Mouse (Mus musculus): ENCODE measurements around the gene Efemp1. TPM values are rescaled to one million over a fixed set of nuclear protein-coding genes. Genes with fewer than 3 reads are reported as not detected.

Gene Efemp1
- polyA plus RNA-seq, 1 experiment = not detected

DNA sequence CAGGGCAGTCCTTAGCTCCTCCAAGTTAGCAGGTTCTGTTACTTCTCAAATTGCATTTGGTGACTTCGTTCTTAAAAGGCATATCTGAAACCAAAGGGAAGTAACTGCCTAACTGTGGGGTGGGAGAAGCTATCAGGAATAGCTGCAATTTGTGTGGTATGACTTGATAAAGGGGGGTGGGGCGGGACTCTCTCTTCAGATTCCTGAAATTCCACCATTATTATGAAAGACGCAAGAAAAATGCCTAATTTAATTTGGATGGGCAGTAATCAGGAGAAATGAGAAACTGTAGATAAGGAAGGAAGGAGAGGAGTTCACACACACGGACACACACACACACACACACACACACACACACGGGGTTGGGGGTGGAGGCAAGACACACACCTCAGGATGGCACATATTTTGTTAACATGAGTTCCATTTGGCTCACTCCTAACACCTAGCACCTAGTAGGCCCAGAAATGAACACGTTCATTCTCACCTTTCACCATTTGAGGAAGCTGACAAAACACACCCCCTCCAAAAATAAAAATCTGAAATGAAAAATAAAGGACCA, 564 bp upstream of the Efemp1 start:
- no peak overlapping the region for H3K4me3 ChIP-seq (replicated peaks)

DNA sequence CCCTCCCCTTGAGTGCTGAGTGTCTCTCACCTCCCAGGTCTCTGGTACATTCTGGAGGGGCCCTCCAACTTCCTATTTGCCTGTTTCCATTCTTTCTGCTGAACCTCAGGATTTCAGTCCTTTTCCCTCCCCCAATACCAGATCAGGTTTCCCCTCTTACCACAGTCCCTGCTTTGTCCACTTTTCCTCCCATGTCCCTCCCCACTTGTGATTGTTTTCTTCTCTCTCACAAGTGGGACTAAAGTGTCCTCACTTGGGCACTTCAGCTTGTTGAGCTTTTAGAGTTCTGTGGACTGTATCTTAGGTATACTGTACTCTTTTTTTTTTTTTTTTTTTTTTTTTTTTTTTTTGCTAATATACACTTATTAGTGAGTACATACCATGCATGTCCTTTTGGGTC, 6.1 kb downstream of the Efemp1 start:
- Histone ChIP-seq H3K4me1 (ENCODE audit: control insufficient read depth) (no peaks in the 10 kb centered on the region), H3K36me3 (ENCODE audit: control insufficient read depth) (no peaks in the 10 kb centered on the region), H3K4me3 (replicated peaks) (no peak overlapping the region), H3K9me3 (ENCODE audit: control insufficient read depth, low read length) (no peaks in the 10 kb centered on the region), H3K27me3 (ENCODE audit: control insufficient read depth) (peaks cover 2% of the 10 kb centered on the region; the same call in 1 of the 2 replicates)
- TF ChIP-seq TAL1 (IDR thresholded peaks at IDR 0.05; ENCODE audit: low read length) (no peak), GATA1 (IDR thresholded peaks at IDR 0.05; ENCODE audit: low read length) (no peak)

More for the DNA sequence above, 564 bp upstream of the Efemp1 start:
- Histone ChIP-seq H3K9me3 (ENCODE audit: control insufficient read depth, low read length) (no peaks in the 10 kb centered on the region), H3K4me1 (ENCODE audit: control insufficient read depth) (no peaks in the 10 kb centered on the region), H3K36me3 (ENCODE audit: control insufficient read depth) (no peaks in the 10 kb centered on the region), H3K27me3 (ENCODE audit: control insufficient read depth) (peaks cover 14% of the 10 kb centered on the region)
- TF ChIP-seq GATA1 (IDR thresholded peaks at IDR 0.05; ENCODE audit: low read length) = no peak

DNA sequence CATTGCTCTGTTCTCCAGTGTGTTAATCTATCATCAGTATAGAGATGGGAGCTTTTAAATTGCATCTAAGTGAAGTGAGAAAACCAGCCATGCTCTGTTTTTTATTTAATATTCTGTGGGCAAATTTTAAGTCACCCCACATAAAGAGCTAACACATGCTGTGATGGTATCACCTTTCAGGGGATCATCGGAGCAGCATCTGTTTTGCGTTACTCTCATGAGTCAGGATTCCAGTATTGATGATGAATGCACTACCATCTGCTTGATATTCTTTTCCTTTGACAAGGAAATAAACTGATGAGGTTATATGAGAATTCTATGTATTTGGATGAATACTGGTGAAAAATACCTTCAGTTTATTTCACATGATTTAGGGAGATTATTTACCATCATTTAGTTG, 16.1 kb downstream of the Efemp1 start:
- no peaks in the 10 kb centered on the region for H3K36me3 ChIP-seq (ENCODE audit: control insufficient read depth)
- no peaks in the 10 kb centered on the region for H3K27me3 ChIP-seq (ENCODE audit: control insufficient read depth)
- no peak overlapping the region for H3K4me3 ChIP-seq (replicated peaks)
- H3K9me3 ChIP-seq (ENCODE audit: control insufficient read depth, low read length) = no peaks in the 10 kb centered on the region
- TF ChIP-seq GATA1 (IDR thresholded peaks at IDR 0.05; ENCODE audit: low read length) (no peak), TAL1 (IDR thresholded peaks at IDR 0.05; ENCODE audit: low read length) (no peak)
- H3K4me1 ChIP-seq (ENCODE audit: control insufficient read depth) = no peaks in the 10 kb centered on the region

GRCm38 (mm10) chr11:28881381-28881976, 28.5 kb downstream of the Efemp1 start:
- no peaks in the 10 kb centered on the region for H3K27me3 ChIP-seq (ENCODE audit: control insufficient read depth)
- TF ChIP-seq GATA1 (IDR thresholded peaks at IDR 0.05; ENCODE audit: low read length) = no peak
- no peak for TF ChIP-seq TAL1 (IDR thresholded peaks at IDR 0.05; ENCODE audit: low read length)
- H3K36me3 ChIP-seq (ENCODE audit: control insufficient read depth) = no peaks in the 10 kb centered on the region
- H3K4me3 ChIP-seq (replicated peaks) = no peak overlapping the region
- no peaks in the 10 kb centered on the region for H3K4me1 ChIP-seq (ENCODE audit: control insufficient read depth)
- H3K9me3 ChIP-seq (ENCODE audit: control insufficient read depth, low read length) = no peaks in the 10 kb centered on the region

- H3K9me3 ChIP-seq (ENCODE audit: control insufficient read depth, low read length) = no peaks in the 10 kb centered on the region
- no peaks in the 10 kb centered on the region for H3K27me3 ChIP-seq (ENCODE audit: control insufficient read depth)
- TF ChIP-seq TAL1 (IDR thresholded peaks at IDR 0.05; ENCODE audit: low read length) (no peak), GATA1 (IDR thresholded peaks at IDR 0.05; ENCODE audit: low read length) (no peak)
- H3K4me1 ChIP-seq (ENCODE audit: control insufficient read depth) = no peaks in the 10 kb centered on the region
- H3K4me3 ChIP-seq (replicated peaks) = no peak overlapping the region
- no peaks in the 10 kb centered on the region for H3K36me3 ChIP-seq (ENCODE audit: control insufficient read depth)
Measured at GRCm38 (mm10) chr11:28883106-28883505, 30.1 kb downstream of the Efemp1 start.

GRCm38 (mm10) chr11:28889538-28889937, 36.5 kb downstream of the Efemp1 start:
- no peak overlapping the region for H3K4me3 ChIP-seq (replicated peaks)

GRCm38 (mm10) chr11:28891515-28891914, 38.5 kb downstream of the Efemp1 start:
- H3K27me3 ChIP-seq (ENCODE audit: control insufficient read depth) = no peaks in the 10 kb centered on the region
- H3K4me3 ChIP-seq (replicated peaks) = no peak overlapping the region
- TF ChIP-seq TAL1 (IDR thresholded peaks at IDR 0.05; ENCODE audit: low read length) = no peak
- no peak for TF ChIP-seq GATA1 (IDR thresholded peaks at IDR 0.05; ENCODE audit: low read length)
- H3K9me3 ChIP-seq (ENCODE audit: control insufficient read depth, low read length) = no peaks in the 10 kb centered on the region
- H3K4me1 ChIP-seq (ENCODE audit: control insufficient read depth) = no peaks in the 10 kb centered on the region
- no peaks in the 10 kb centered on the region for H3K36me3 ChIP-seq (ENCODE audit: control insufficient read depth)

More at GRCm38 (mm10) chr11:28889538-28889937, 36.5 kb downstream of the Efemp1 start:
- no peaks in the 10 kb centered on the region for H3K4me1 ChIP-seq (ENCODE audit: control insufficient read depth)
- no peaks in the 10 kb centered on the region for H3K9me3 ChIP-seq (ENCODE audit: control insufficient read depth, low read length)
- TF ChIP-seq GATA1 (IDR thresholded peaks at IDR 0.05; ENCODE audit: low read length) (no peak), TAL1 (IDR thresholded peaks at IDR 0.05; ENCODE audit: low read length) (no peak)
- no peaks in the 10 kb centered on the region for H3K36me3 ChIP-seq (ENCODE audit: control insufficient read depth)
- H3K27me3 ChIP-seq (ENCODE audit: control insufficient read depth) = no peaks in the 10 kb centered on the region

DNA sequence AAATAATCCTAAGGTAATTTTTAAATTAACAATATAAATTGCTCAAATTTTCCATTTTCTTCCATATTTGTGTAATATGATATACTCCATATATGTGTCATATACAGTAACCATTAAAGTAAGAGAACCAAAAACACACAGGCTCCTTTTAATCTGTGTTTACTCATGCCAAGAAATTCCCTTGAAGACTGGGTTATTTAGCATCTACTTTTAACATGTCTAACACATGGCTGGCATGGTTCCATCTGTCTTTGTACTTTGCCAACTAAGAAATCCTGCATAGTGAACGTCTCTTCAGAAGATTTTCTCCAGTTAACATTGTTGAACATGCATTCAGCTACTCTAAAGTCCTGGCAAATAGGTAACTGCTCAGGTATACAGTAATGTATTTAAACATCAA, 46.4 kb downstream of the Efemp1 start:
- no peaks in the 10 kb centered on the region for H3K9me3 ChIP-seq (ENCODE audit: control insufficient read depth, low read length)
- H3K36me3 ChIP-seq (ENCODE audit: control insufficient read depth) = no peaks in the 10 kb centered on the region
- H3K4me3 ChIP-seq (replicated peaks) = no peak overlapping the region
- TF ChIP-seq TAL1 (IDR thresholded peaks at IDR 0.05; ENCODE audit: low read length) (no peak), GATA1 (IDR thresholded peaks at IDR 0.05; ENCODE audit: low read length) (no peak)
- H3K27me3 ChIP-seq (ENCODE audit: control insufficient read depth) = no peaks in the 10 kb centered on the region
- H3K4me1 ChIP-seq (ENCODE audit: control insufficient read depth) = no peaks in the 10 kb centered on the region

DNA sequence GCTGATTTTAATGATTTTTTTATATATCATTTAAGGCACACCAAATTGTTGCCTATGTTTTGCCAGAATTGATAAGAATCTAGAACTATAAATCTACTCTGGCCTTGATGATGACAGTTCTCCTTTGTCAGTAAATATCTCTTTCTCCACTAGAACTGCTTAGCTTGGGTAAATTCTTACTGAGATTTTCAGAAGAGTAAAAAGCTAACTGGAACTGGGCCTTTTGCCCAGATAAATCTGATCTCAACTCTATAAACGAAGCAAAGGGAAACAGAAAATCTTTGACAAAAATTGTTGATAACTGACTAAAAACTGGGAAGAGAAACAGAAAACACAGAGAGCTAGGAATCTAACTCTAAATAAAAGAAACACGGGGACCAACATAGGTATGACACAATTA, 51.6 kb downstream of the Efemp1 start:
- no peaks in the 10 kb centered on the region for H3K27me3 ChIP-seq (ENCODE audit: control insufficient read depth)
- TF ChIP-seq TAL1 (IDR thresholded peaks at IDR 0.05; ENCODE audit: low read length) = no peak
- TF ChIP-seq GATA1 (IDR thresholded peaks at IDR 0.05; ENCODE audit: low read length) = no peak
- no peaks in the 10 kb centered on the region for H3K4me1 ChIP-seq (ENCODE audit: control insufficient read depth)
- no peaks in the 10 kb centered on the region for H3K9me3 ChIP-seq (ENCODE audit: control insufficient read depth, low read length)
- no peaks in the 10 kb centered on the region for H3K36me3 ChIP-seq (ENCODE audit: control insufficient read depth)
- no peak overlapping the region for H3K4me3 ChIP-seq (replicated peaks)

GRCm38 (mm10) chr11:28906288-28906687, 53.3 kb downstream of the Efemp1 start:
- H3K4me3 ChIP-seq (replicated peaks) = no peak overlapping the region
- TF ChIP-seq TAL1 (IDR thresholded peaks at IDR 0.05; ENCODE audit: low read length) = no peak
- TF ChIP-seq GATA1 (IDR thresholded peaks at IDR 0.05; ENCODE audit: low read length) = no peak
- no peaks in the 10 kb centered on the region for H3K9me3 ChIP-seq (ENCODE audit: control insufficient read depth, low read length)
- no peaks in the 10 kb centered on the region for H3K4me1 ChIP-seq (ENCODE audit: control insufficient read depth)
- no peaks in the 10 kb centered on the region for H3K36me3 ChIP-seq (ENCODE audit: control insufficient read depth)
- H3K27me3 ChIP-seq (ENCODE audit: control insufficient read depth) = no peaks in the 10 kb centered on the region

Data from erythroblast, embryonic 14.5 days (primary cell).